Mouse (Mus musculus) brain, embryonic 18.5 days (tissue): ENCODE measurements around the gene Hectd4.

Experiments
- DNase-seq: peaks from one replicate; pipeline ENCODE4 v3.0.0-alpha.2; 2012; ENCODE audit warnings: low read depth, low spot score

Hectd4 gene

DNA sequence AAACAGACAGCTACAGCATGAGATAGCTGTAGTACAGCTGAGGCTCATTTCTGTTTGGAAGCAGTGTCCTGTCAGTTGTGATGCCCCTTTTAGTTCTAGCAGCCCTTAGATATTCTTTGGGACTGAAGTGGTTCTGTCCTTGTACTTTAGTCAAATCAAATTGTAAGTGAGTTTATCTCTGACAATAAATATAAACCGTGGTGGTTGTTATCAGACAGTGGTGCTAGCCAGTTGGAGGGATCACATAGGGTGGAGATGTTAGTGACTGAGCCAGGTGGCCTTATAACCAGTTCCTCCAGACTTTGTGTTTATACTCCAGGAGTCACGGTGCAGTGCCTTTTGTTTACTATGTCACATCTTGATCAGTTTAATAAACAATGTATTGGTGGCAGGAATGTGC lies 13.7 kb downstream of the Hectd4 start:
- no peak for DNase-seq

GRCm38 (mm10) chr5:121236171-121236570 lies 16.2 kb downstream of the Hectd4 start:
- DNase-seq = no peak

DNA sequence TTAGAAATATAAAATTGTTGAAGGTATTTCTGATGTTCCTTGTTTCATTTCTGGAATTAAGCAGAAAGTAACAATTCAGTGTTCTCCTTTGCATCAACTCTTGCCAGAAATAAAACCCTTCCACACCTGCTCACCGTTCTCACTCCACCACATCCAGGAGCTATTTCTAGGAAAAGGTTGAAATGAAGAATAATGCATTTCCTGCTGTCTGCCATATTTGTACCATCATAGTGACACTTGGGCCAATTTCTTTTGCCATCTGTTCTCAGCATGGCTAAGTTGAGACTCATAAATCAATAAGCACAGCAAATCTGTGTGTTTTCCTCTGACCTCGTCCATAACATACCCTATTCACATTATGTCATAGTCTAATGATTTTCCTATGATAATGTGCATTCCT lies 18.2 kb downstream of the Hectd4 start:
- DNase-seq = no peak

GRCm38 (mm10) chr5:121239846-121240245 lies 19.8 kb downstream of the Hectd4 start:
- no peak for DNase-seq

- no peak for DNase-seq
Observed at GRCm38 (mm10) chr5:121241182-121241581, 21.2 kb downstream of the Hectd4 start.

DNA sequence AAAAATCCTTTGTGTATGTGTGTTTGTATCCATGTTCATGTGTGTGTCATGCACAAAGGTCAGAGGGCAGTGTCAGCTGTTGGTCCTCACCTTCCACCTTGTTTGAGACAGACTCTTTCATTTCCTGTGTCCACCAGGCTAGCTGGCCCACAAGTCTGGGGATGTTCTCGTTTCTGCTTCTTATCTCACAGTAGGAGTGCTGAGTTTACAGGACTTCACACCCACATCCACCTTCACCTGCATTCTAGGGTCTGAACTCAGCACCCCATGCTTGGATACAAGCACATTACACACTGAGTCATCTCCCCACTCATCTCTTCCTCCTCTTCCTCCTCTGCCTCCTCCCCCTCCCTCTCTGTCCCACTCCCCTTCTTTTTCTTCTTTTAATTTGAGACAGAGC lies 22.2 kb downstream of the Hectd4 start:
- no peak for DNase-seq

- no peak for DNase-seq
Observed at GRCm38 (mm10) chr5:121242701-121243100, 22.7 kb downstream of the Hectd4 start.

DNA sequence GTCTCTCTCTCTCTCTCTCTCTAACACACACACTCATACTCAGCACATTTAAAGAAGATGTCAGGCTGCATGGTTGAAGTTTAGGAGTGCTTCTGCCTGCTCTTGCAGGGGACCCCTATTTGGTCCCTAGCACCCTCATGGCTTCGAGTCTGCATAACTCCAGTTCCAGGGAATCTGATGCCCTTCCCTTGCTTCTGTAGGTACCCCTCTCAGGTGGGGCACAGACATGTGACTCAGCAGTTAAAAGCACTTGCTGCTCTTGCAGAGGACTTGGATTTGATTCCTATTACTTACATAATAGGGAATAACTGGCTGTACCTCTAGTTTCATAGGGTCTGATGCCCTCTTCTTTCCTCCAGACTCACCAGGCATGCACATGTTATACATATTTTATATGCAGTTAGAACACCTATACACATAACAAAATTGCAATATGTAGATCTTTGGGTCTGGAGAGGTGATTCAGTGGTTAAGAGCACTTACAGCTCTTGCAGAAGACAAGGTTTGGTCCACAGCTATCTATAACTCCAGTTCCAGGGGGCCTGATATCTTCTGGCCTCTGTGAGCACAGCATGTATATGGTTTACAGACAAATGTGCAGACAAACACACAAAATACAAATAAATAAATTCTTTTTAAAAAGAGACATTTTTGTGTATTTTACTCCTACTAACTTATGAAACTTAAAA lies 23.8 kb downstream of the Hectd4 start:
- DNase-seq = no peak

DNA sequence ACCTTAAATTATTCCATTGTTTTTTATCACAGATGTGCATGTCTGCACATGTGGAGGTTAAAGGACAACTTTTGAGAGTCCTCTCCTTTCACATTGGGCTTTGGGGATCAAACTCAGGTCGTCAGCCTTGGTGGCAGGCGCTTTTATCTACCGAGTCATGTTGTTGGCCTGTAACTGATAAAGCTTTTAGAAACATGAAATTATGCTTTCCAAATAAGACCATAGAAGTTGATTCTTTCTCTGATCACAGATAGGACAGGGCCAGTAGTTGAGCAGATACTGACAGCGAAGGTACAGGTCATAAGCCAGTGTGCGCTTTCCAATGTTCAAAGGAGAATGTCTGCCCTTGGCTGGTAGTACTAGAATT lies 24.3 kb downstream of the Hectd4 start:
- no peak for DNase-seq

DNA sequence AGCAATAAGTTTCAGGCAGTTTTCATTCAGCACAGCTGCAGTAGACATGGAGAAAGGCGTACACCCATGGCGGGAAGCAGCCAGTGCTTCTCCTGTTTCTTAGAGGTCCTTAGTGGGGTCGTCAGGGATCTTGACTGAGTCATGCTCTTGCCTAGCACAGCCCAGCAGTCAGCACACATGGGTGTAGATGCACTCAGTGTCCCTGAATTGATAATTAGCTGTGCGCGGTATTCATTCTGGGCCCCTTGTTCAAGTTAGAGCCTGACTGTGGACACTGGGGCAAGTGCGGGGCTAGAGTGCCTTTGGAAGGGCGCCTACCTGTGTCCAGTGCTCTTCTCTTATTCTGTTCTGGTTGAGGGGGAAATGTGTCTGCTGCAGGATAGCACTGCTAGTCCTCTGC lies 25.2 kb downstream of the Hectd4 start:
- no peak for DNase-seq

GRCm38 (mm10) chr5:121248766-121249394 lies 28.9 kb downstream of the Hectd4 start:
- DNase-seq = no peak

DNA sequence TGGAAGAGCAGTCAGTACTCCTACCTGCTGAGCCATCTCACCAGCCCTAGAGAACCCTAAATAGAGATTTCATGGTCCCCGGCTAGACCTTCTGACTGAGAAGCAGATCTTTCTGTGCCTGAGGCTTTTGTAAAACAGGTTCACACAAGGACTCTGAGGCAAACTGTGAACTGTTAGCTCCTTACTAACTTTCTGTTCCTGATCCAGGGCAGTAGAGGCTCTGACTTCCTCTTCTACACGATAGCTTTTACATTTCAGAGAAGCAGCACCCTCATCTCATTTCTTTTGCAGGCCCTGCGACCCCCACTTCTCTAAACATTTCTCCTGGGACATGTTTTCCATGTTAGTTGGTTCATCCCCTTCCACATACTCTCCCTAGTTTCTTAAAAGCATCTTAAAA lies 29.7 kb downstream of the Hectd4 start:
- no peak for DNase-seq

GRCm38 (mm10) chr5:121251813-121252212 lies 31.8 kb downstream of the Hectd4 start:
- DNase-seq = no peak

DNA sequence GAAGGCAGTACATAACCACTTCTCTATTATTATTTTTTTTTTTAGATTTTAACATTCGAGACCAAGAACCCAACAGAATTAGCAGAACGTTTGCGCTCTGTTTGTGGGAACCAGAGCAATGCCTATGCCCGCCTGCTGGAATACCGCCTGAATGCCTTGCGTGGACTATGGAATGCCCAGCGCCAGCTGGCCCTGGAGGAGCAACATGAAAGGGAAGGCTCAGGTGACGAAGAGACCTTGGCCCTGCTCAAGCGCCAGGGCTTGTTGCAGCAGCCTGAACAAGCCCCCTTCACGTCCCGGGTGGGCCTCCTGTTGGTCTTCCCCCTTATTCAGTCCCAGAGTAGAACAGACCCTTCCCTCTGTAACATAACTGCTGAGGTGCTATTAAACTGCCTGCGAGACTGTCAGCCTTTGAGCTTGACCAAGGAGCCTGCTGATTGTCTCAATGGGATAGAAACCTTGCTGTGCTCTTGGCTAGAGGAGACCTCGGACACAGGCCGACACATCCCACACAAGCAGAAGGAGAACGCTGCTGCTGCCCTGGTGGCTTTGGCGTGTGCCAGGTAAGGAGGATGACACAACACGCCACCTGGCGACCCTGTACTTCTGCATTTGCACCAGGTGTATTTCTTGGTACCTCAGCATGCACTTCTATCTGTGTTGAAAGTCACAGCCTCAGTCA lies 33.9 kb downstream of the Hectd4 start:
- DNase-seq = no peak

GRCm38 (mm10) chr5:121254977-121255376 lies 35.0 kb downstream of the Hectd4 start:
- no peak for DNase-seq

- DNase-seq = no peak
Observed at GRCm38 (mm10) chr5:121261806-121262205, 41.8 kb downstream of the Hectd4 start.

DNA sequence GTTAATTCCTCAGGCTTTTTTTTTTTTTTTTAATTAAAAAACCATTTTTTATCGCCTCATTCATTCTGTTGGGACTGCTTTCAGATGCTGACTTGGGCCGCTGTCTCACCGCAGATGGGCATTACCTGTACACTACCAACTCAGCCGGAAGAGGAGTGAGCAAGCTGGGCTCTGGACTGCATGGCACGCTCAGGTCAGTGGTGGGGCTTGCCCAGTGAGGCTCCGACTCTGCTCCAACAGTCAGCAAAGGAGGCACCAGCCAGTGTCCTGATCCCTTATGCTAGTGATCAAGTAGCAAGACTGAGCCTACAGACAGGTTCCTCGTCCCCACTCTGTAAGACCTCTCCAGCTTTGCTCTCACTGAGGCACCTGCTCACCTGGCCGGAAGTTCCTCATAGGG lies 42.4 kb downstream of the Hectd4 start:
- no peak for DNase-seq

DNA sequence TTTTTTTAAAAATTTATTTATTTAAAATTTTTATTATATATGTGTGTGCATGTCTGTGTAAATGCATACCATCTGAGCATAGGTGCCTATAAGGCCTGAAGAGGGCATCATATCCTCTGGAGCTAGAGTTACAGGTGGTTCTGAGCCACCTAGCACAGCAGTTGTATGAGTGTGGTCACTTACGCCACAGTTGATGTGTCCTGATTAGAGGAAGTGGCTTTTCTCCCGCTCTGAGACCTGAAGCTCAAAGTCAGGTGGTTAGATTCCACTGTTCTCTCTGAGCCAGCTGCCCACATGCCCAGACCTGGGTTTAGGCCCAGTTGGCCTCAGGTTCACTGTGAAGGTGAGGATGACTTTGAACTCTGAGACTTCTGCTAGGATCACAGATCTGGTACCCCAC lies 44.6 kb downstream of the Hectd4 start:
- no peak for DNase-seq

DNA sequence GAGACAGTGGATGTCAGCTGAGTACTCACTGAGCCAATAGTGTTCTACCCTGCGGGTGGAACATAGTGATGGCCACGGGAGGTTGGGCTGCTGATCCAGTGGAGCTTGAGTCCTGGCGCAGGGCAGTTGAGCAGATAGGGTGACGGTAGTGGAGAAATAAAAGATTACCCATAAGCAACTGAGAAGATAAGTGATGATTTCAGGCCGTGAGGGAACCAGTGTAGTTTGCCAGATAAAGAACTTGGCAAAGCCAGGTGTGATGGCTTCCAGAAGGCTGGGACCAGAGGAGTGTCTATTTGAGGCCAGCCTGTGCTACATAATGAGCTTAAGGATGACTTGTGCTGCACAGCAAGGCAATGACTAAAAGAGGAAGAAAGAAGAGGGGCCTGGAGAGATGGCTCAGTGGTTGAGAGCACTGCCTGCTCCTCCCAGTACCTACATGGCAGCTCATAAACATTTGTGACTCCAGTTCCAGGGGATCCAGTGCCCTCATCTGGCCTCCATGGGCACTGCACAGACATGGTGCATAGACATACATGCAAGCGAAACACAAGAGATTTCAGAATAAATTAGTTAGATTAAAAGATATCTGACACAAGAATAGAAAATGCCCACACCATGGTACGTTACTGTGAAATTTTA lies 46.8 kb downstream of the Hectd4 start:
- DNase-seq = peak; percentile 16

- no peak for DNase-seq
Observed at GRCm38 (mm10) chr5:121271046-121271445, 51.0 kb downstream of the Hectd4 start.

DNA sequence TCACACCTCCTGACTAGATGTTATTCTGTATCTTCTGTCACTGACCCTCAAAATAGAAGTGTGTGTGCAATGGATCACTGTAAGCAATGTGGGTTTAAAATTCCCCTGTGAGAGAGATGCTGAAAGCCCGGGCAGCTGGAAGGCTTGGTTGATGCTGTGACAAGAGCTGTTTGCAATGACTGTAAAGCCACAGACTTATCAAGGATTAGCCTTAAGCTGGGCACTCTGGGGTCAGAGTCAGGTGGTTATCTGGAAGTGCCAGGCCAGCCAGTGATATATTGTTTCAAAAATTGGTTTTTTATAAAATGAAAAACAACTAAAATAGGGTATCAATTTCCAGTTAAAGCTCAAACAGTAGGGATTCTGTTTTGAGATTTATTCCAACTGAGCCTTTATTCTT lies 56.8 kb downstream of the Hectd4 start:
- no peak for DNase-seq

- DNase-seq = no peak
Observed at GRCm38 (mm10) chr5:121280456-121280855, 60.4 kb downstream of the Hectd4 start.

DNA sequence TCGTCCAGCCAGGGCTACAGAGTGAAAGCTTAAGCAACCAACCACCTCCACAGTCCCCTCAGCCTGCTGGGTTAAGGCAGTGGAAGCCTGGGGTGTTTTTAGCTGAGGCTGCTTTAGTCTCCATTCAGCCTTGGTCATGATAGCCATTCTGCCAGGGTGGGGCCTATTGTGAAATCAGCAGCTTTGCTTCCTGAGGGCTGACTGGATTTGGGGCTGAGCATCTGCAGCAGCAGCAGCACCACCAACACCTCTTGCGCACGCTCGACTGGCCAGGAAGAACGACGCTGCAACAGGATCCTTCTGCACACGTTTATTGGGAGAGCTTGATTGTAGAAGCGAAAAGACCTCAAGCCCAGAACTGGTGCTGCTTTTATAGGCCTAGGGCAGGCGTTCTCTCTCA lies 63.0 kb downstream of the Hectd4 start:
- DNase-seq = no peak
